Mouse (Mus musculus) embryonic facial prominence, embryonic 13.5 days (tissue): ENCODE data around the gene Mettl23. TPM values are rescaled to one million over a fixed set of nuclear protein-coding genes. Genes with fewer than 3 reads are reported as not detected.
A peak's percentile ranks its signal among the peaks of the same experiment; 100 is the strongest.
"Not testable (repeated sequence)": the region's sequence is repeated elsewhere in the genome, so short reads cannot be mapped to it uniquely, and the experiment has no call there.

Source experiments
- ATAC-seq: fragments of 200-750 bp; cut with Nextera tagmentation; 2 replicates; pipeline ENCODE4 v1.8.0; 2017; ENCODE audit warnings: low read depth; ENCODE audit not compliant: insufficient number of reproducible peaks, insufficient read depth, low FRiP score, low TSS enrichment
- H3K27ac ChIP-seq: fragments of 300-500 bp; sonication (generic); 2 replicates; pipeline ENCODE4 v1.5.1; 2015; ENCODE audit warnings: moderate library complexity, mild to moderate bottlenecking, inconsistent platforms
- H3K27me3 ChIP-seq: fragments of 300-500 bp; sonication (generic); 2 replicates; pipeline ENCODE4 v1.6.1; 2015; ENCODE audit warnings: mild to moderate bottlenecking, inconsistent platforms
- H3K36me3 ChIP-seq: fragments of 300-500 bp; sonication (generic); 2 replicates; pipeline ENCODE4 v1.6.1; 2015; ENCODE audit warnings: mild to moderate bottlenecking, inconsistent platforms
- H3K4me1 ChIP-seq: fragments of 300-500 bp; sonication (generic); 2 replicates; pipeline ENCODE4 v1.6.1; 2015; ENCODE audit warnings: inconsistent platforms
- H3K4me2 ChIP-seq: fragments of 300-500 bp; sonication (generic); 2 replicates; pipeline ENCODE4 v1.6.1; 2015; ENCODE audit warnings: moderate library complexity, mild to moderate bottlenecking, inconsistent platforms
- H3K4me3 ChIP-seq: fragments of 300-500 bp; sonication (generic); 2 replicates; pipeline ENCODE4 v1.5.1; 2015; ENCODE audit warnings: mild to moderate bottlenecking, inconsistent platforms
- H3K9ac ChIP-seq: fragments of 300-500 bp; sonication (generic); 2 replicates; pipeline ENCODE4 v1.6.1; 2015; ENCODE audit warnings: mild to moderate bottlenecking, inconsistent platforms
- H3K9me3 ChIP-seq: fragments of 300-500 bp; sonication (generic); 2 replicates; pipeline ENCODE4 v1.6.1; 2016; ENCODE audit warnings: inconsistent platforms
- WGBS: fragments of 180-500 bp; shearing (Covaris S2); methylation state at CpG from one replicate; pipeline ENCODE4 v1.1.7; 2015; ENCODE audit warnings: mixed read lengths; 5-methylcytosine and 5-hydroxymethylcytosine counted together
- polyA plus RNA-seq: library from polyadenylated mRNA; unstranded; fragments of >200 nt; fragmentation: Nextera tagmentation; extraction: Ambion mirVana; gene quantifications from 2 replicates; pipeline ENCODE4 v1.2.1, GENCODE M21; 2015

Mettl23 gene
- polyA plus RNA-seq, 1 experiment from 2014 or later: 78.6 TPM

DNA sequence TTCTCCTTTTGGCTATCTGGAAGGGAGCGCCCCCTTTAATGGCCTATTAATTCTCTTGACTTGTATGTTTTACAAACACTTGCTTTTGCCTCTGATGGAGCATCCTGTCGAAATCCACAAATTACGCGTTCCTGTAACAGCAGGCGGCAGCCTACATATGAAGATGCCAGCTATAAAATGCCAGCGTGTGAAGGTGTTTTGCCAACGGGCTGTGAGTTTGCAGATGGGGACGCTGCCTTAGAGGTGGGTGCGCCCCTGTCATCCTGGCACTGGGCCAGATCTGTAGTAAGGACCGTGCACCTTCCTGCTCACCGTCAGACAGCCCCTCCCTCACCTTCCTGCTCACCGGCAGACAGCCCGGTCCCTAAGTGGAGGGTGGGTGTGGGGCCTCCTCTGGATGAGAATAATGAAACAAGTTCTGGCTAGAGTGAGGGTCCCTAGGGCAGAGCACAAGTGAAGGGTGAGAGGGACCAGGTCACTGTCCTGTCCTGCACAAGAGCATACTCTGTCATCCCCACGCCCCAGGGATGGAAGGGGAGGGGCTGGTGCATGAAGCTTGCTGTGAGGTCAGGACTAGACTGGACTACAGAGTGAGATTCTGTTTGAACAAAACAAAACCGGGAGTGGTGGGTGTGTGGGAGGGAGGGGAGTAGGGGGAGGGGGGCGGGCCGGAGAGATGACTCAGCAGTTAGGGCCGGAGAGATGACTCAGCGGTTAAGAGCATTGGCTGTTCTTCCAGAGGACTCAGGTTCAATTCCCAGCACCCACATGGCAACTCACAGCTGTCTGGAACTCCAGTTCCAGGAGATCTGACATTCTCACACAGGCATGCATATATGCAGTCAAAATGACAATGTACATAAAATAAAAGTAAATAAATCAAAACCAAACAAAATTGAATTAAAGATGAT is 50.7 kb downstream of the Mettl23 start:
- Histone ChIP-seq H3K9ac (peak overlapping the region; percentile 27; the same call in 1 of the 2 replicates), H3K36me3 (no peaks in the 10 kb centered on the region), H3K27me3 (no peaks in the 10 kb centered on the region), H3K4me3 (no peak overlapping the region), H3K27ac (no peak overlapping the region), H3K4me1 (peaks cover 4% of the 10 kb centered on the region), H3K4me2 (no peak overlapping the region), H3K9me3 (no peaks in the 10 kb centered on the region)
- no peak for ATAC-seq
- 64% methylated on average over 19 of the region's 19 CpGs for WGBS

DNA sequence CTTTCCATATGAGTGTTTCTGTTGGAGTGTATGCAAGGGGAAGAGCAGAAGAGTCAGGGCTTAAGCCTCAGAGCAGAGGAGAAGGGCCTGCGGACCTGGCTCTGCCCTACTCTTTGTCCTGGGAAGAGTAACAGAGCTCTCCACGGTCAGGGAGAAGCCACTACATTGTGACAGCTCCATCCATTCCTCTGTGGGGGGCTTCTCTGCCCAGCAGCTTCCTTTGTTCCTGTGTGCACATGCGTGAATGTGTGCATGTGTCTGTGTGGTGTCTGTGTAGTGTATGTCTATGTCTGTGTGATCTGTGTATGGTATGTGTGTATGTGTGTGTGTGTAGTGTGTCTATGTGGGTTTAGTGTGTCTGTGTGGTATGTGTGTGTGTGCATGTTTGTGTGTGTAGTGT is 52.3 kb downstream of the Mettl23 start:
- Histone ChIP-seq H3K27ac (no peak overlapping the region), H3K9ac (no peak overlapping the region), H3K27me3 (no peaks in the 10 kb centered on the region), H3K36me3 (no peaks in the 10 kb centered on the region), H3K9me3 (no peaks in the 10 kb centered on the region), H3K4me1 (peaks cover 7% of the 10 kb centered on the region), H3K4me3 (no peak overlapping the region), H3K4me2 (no peak overlapping the region)
- 79% methylated on average over 3 of the region's 3 CpGs for WGBS
- no peak for ATAC-seq

DNA sequence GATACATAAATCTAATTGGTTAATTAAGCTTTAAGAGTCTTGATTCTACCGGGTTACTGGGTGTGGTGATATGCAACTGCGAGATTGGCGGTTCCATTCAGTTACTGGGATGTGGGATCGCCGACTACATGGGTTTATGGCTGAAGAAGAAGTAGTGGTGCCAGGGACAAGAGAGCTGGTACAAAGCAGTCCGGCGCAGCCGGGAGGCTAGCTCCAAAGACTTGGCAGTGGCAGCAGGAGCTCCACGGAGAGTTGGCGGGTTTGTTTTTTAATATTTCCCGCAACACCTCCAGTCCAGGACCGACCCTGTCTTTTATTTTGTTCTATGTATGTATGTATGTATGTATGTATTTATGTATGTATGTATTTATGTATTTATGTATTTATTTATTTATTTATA is 56.2 kb downstream of the Mettl23 start:
- Histone ChIP-seq H3K36me3 (no peaks in the 10 kb centered on the region), H3K4me2 (no peak overlapping the region), H3K4me1 (peaks cover 11% of the 10 kb centered on the region; the same call in 1 of the 2 replicates), H3K27me3 (peaks cover 18% of the 10 kb centered on the region), H3K27ac (no peak overlapping the region), H3K9ac (no peak overlapping the region), H3K9me3 (no peaks in the 10 kb centered on the region), H3K4me3 (no peak overlapping the region)
- 94% methylated on average over 12 of the region's 12 CpGs for WGBS
- ATAC-seq: no peak

DNA sequence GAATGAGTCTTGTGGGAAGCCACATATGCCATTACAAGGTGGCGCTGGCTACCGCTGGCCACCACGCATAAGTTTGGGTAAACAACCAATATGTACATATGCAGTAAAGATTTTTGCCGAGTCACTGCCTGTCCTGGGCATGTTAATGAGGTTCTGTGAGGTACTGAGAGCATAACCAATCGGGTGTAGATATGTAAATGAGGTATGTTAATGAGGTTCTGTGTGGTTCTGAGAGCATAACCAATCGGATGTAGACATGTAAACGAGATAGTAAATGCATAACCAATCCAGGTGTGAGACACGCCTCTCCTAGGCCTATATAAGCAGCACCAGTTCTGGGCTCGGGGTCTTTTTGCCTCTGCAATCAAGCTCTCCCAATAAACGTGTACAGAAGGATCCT is 59.5 kb downstream of the Mettl23 start:
- not testable (repeated sequence) for H3K4me3 ChIP-seq, H3K9ac ChIP-seq, H3K4me2 ChIP-seq, ATAC-seq, H3K27ac ChIP-seq, H3K9me3 ChIP-seq, H3K36me3 ChIP-seq
- 87% methylated on average over 10 of the region's 10 CpGs for WGBS
- H3K27me3 ChIP-seq: peaks cover 35% of the 10 kb centered on the region
- H3K4me1 ChIP-seq: peaks cover 22% of the 10 kb centered on the region

Other genes with a start within 250 kb of the Mettl23 start
- gene Rhbdf2, start 216.3 kb upstream of the Mettl23 start, polyA plus RNA-seq: 4.2 and 4.3 TPM in 2 replicates
- 0.69 and 0.80 TPM in 2 replicates for gene Prcd, start 189.7 kb upstream of the Mettl23 start, polyA plus RNA-seq
- 7.1 and 7.9 TPM in 2 replicates for gene Cygb, start 189.0 kb upstream of the Mettl23 start, polyA plus RNA-seq
- gene St6galnac1, start 67.8 kb upstream of the Mettl23 start, polyA plus RNA-seq: not detected in 2 replicates
- gene Mxra7, start 15.2 kb upstream of the Mettl23 start, polyA plus RNA-seq: 19.6 and 19.7 TPM in 2 replicates
- 73.4 and 77.7 TPM in 2 replicates for gene Jmjd6, start 171 bp downstream of the Mettl23 start, polyA plus RNA-seq
- 42.6 and 45.6 TPM in 2 replicates for gene Mfsd11, start 9.2 kb downstream of the Mettl23 start, polyA plus RNA-seq
- gene Srsf2, start 9.8 kb downstream of the Mettl23 start, polyA plus RNA-seq: 784 and 830 TPM in 2 replicates
- gene Mgat5b, start 75.6 kb downstream of the Mettl23 start, polyA plus RNA-seq: 1.7 and 3.3 TPM in 2 replicates